Mouse (Mus musculus) subcutaneous adipose tissue, adult 2 months (tissue): ENCODE measurements around the gene Sh2b1. TPM values are rescaled to one million over a fixed set of nuclear protein-coding genes. Genes with fewer than 3 reads are reported as not detected.

ENCODE experiments used
- polyA plus RNA-seq: library from polyadenylated mRNA; depleted of rRNA; stranded (reverse); fragments of >200 nt; gene quantifications from 2 replicates; pipeline ENCODE4 v1.2.3, GENCODE M21; 2012; ENCODE audit warnings: low replicate concordance; rRNA removed

The Sh2b1 gene
- 51.5 and 81.0 TPM in 2 replicates for polyA plus RNA-seq

DNA sequence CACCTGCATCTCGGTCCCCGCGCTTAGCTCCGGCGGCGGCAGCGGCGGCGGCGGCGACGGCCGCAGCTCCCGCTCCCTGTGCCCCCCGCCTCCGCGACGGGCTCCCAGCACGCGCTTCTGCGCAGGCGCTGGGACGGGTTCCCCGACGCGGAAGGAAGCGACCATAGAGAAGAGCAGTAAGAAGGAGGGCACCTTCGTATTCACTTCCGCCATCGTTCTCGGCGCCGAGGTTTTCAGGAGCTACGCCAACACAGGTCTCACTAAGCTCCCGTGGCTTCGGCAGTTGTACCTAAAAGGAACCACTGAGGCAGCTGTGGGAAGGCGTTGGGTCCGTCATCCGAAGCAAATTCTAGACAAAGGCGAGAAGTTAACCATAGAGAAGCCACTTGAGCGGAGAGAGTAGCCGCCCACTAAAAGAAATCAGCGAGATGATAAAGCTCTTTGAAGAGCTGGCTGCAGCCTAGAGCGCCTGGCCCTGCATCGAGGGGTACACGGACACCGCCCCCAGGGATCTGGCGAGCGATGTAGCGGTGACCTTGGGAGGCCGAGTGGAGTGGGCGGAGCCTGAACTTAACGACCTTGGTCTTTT lies at the start of gene Sh2b1:
Sh2b1 (minus strand) TSS at position 432 of the 589 bp plus-strand sequence.

GRCm38 (mm10) chr7:126503273-126503878 lies 28.2 kb upstream of the Sh2b1 start, which contains the start of gene Atxn2l:
Gene Atxn2l (minus strand): TSS chr7:126503437.

GRCm38 (mm10) chr7:126487052-126487483 lies 11.8 kb upstream of the Sh2b1 start, which contains the start of gene Tufm:
Gene Tufm (plus strand): TSS chr7:126487361.

GRCm38 (mm10) chr7:126463004-126463403 lies 12.2 kb downstream of the Sh2b1 start, which contains the start of gene Atp2a1:
Gene Atp2a1 (minus strand): TSS chr7:126463108.

DNA sequence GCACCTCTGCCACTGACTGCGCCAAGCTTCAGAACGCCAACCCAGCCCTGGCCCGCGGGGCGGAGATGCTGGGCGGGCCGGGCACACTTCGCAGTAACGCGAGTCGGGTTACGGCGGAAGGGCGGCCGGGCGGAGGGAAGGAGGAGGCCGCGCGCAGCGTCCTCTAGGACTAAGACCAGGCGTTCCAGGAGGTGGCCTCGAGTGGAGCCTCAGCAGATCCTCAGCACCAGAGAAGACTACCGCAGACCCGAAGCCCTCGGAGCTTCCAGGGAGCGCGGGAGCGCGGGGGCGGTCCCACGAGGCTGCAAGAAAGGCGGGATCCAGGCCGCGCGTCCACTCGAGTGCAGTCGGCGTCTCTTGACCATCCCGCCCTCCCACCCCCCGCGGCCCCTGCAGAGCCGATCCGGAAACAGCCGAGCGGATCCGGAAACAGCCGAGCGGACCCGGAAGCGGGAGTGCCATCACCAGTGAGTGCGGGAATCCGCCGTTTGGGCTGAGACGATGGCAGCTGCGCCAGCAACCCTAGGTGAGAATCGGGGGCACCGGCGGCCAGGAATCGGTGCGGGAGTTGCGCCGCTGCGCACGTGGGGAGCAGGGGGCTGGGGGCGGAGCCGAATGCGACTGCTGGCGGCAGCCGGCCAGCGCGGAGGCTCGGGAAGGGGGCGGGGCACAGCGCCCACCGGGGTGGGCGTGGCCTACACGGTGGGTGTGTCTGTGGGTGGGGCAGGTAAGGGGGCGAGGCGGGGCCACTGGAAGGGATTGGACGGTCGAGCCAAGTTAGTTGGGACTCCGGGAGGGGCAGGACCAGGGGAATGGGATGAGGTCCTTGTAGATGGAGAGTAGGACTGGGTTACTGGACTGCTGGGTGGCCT lies 46.4 kb downstream of the Sh2b1 start, which contains the start of gene Rabep2:
Rabep2 (plus strand) TSS at position 129 of the 872 bp plus-strand sequence.

Other genes with a start within 250 kb of the Sh2b1 start
- 24.7 and 30.0 TPM in 2 replicates for gene Sbk1, start 202.8 kb downstream of the Sh2b1 start, polyA plus RNA-seq
- 2.7 and 3.0 TPM in 2 replicates for gene Lat, start 105.9 kb downstream of the Sh2b1 start, polyA plus RNA-seq
- 152 and 215 TPM in 2 replicates for gene Spns1, start 98.0 kb downstream of the Sh2b1 start, polyA plus RNA-seq
- gene Nfatc2ip, start 78.7 kb downstream of the Sh2b1 start, polyA plus RNA-seq: 4.8 and 9.1 TPM in 2 replicates
- 0.46 and 1.2 TPM in 2 replicates for gene Cd19, start 60.5 kb downstream of the Sh2b1 start, polyA plus RNA-seq
- 24.8 and 29.5 TPM in 2 replicates for gene Rabep2, start 46.7 kb downstream of the Sh2b1 start, polyA plus RNA-seq
- gene Atp2a1, start 12.3 kb downstream of the Sh2b1 start, polyA plus RNA-seq: 0.07 and 0.54 TPM in 2 replicates
- 126 and 142 TPM in 2 replicates for gene Tufm, start 11.9 kb upstream of the Sh2b1 start, polyA plus RNA-seq
- 95.1 and 150 TPM in 2 replicates for gene Atxn2l, start 28.0 kb upstream of the Sh2b1 start, polyA plus RNA-seq
- gene Eif3c, start 91.0 kb upstream of the Sh2b1 start, polyA plus RNA-seq: 113 and 137 TPM in 2 replicates
- gene Apobr, start 109.5 kb upstream of the Sh2b1 start, polyA plus RNA-seq: 15.7 and 20.1 TPM in 2 replicates
- 62.6 and 86.0 TPM in 2 replicates for gene Cln3, start 110.4 kb upstream of the Sh2b1 start, polyA plus RNA-seq
- gene Il27, start 119.5 kb upstream of the Sh2b1 start, polyA plus RNA-seq: 0.27 and 0.28 TPM in 2 replicates
- 50.9 and 128 TPM in 2 replicates for gene Nupr1, start 155.4 kb upstream of the Sh2b1 start, polyA plus RNA-seq
- 42.4 and 47.9 TPM in 2 replicates for gene Sgf29, start 173.9 kb upstream of the Sh2b1 start, polyA plus RNA-seq
- 134 and 428 TPM in 2 replicates for gene Sult1a1, start 201.0 kb upstream of the Sh2b1 start, polyA plus RNA-seq
- 46.0 and 59.1 TPM in 2 replicates for gene Bola2, start 220.0 kb upstream of the Sh2b1 start, polyA plus RNA-seq
- gene Slx1b, start 220.4 kb upstream of the Sh2b1 start, polyA plus RNA-seq: 25.3 and 25.7 TPM in 2 replicates
- gene Coro1a, start 232.4 kb upstream of the Sh2b1 start, polyA plus RNA-seq: 53.1 and 109 TPM in 2 replicates